Mouse (Mus musculus): ENCODE data around the gene Tspyl4. TPM values are rescaled to one million over a fixed set of nuclear protein-coding genes. Genes with fewer than 3 reads are reported as not detected.
"Not testable (repeated sequence)": the region's sequence is repeated elsewhere in the genome, so short reads cannot be mapped to it uniquely, and the experiment has no call there.

Gene Tspyl4
- 24.5 and 25.7 TPM in 2 replicates for polyA plus RNA-seq (2016; fragmentation: Nextera tagmentation; extraction: Ambion mirVana)

DNA sequence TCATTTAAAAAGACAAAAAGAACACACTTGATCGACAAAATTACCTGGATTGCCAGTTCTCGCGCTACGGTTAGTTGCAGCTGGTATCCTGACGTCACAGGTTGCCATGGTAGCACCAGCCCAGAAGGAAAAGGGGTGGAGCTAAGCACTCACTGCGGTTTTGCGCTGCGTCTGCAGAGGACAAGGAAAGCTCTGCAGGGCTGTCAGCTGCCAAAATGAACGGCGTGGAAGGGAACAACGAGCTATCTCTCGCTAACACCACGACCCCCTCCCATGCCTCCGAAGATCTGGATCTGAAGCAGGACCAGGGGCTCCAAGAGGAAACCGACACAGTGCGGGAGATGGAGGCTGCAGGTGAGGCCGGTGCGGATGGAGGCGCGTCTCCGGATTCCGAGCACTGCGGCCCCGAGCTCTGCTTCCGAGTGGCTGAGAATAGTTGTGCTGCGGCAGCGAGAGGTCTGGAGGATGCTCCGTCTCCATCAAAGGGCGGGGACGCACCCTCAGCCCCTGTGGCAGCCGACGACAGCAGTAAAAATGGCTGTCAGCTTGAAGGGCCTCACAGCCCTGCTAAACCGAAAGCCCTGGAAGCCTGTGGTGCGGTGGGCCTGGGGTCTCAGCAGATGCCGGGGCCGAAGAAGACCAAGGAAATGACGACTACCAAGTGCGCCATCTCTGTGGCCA is at the start of gene Tspyl4:
Tspyl4 (plus strand) TSS at position 144 of the 681 bp plus-strand sequence.
- peak within 1 kb of the TSS; percentile 87 for H3K27ac ChIP-seq
- under 1% methylated on average over 38 of the region's 38 CpGs for WGBS
- H3K9me3 ChIP-seq, result no peaks in the 10 kb centered on the region
- H3K36me3 ChIP-seq, result peaks cover 3% of the 10 kb centered on the region; the same call in 1 of the 2 replicates
- peak within 1 kb of the TSS; percentile 71 for H3K9ac ChIP-seq (replicated peaks)
- H3K4me1 ChIP-seq (replicated peaks), result peaks cover 30% of the 10 kb centered on the region
- ATAC-seq (ENCODE audit: insufficient number of reproducible peaks, insufficient read depth, low FRiP score, low TSS enrichment, low read depth), result peak; percentile 98
- no peaks in the 10 kb centered on the region for H3K27me3 ChIP-seq
- peak within 1 kb of the TSS; percentile 72 for H3K4me3 ChIP-seq (replicated peaks)
- peak within 1 kb of the TSS; percentile 80 for H3K4me2 ChIP-seq

DNA sequence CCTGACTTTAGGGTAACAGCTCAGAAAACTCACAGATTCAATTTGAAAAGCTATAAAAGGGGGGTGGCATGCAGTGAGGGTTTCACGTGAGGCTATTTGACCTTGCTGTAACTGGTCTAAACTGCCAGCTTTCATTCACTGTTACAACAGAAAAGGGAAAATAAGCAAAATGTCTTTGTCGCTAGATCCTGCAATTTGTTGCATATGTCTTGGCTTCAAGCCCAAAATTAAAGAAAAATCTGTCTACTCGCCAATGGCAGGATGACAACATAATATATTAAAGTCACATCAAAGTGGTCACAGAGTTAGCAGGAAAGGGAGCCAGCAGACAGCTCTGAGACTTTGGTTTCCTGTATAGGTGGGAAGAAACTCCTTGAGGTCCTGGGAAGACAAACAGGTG is 49.5 kb upstream of the Tspyl4 start:
- WGBS, result 45% methylated on average over 3 of the region's 3 CpGs
- Histone ChIP-seq H3K9ac (replicated peaks) (no peak overlapping the region), H3K4me2 (no peak overlapping the region), H3K4me3 (replicated peaks) (no peak overlapping the region), H3K27me3 (no peaks in the 10 kb centered on the region), H3K36me3 (no peaks in the 10 kb centered on the region), H3K4me1 (replicated peaks) (no peaks in the 10 kb centered on the region), H3K9me3 (no peaks in the 10 kb centered on the region), H3K27ac (no peak overlapping the region)
- ATAC-seq (ENCODE audit: insufficient number of reproducible peaks, insufficient read depth, low FRiP score, low TSS enrichment, low read depth), result no peak

DNA sequence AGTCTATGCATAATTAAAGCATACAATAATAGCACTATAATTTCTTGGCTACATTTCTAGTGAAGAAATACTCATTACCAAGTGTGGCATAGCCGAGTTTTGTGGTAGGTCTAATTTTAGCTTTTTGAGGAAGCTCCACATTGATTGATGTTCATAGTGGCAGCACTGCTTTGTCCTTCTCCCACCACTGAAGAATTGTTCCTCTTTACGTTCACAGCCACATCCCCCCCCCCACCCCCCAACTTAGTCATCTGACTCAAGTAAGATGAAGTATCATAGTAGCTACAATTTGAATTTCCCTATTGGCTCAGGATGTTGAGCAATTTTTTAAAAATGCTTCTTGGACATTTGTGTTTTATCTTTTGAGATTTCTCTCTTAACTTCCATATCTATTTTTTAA is 47.6 kb upstream of the Tspyl4 start:
- Histone ChIP-seq H3K4me2 (no peak overlapping the region), H3K9ac (replicated peaks) (no peak overlapping the region), H3K27me3 (no peaks in the 10 kb centered on the region), H3K4me1 (replicated peaks) (no peaks in the 10 kb centered on the region), H3K9me3 (no peaks in the 10 kb centered on the region), H3K4me3 (replicated peaks) (no peak overlapping the region), H3K27ac (no peak overlapping the region), H3K36me3 (no peaks in the 10 kb centered on the region)
- WGBS, result 65% methylated on average over 2 of the region's 2 CpGs
- ATAC-seq (ENCODE audit: insufficient number of reproducible peaks, insufficient read depth, low FRiP score, low TSS enrichment, low read depth), result no peak

DNA sequence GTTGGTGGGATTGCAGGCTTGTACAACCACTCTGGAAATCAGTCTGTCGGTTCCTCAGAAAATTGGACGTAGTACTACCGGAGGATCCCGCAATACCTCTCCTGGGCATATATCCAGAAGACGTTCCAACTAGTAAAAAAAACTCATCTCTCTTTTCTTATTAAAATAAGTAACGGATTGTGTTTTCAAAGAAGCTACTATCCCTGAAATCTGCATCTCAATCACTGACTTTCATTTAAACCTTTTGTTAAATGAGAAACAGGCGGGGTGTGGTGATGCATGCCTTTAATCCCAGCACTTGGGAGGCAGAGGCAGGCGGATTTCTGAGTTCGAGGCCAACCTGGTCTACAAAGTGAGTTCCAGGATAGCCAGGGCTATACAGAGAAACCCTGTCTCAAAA is 44.4 kb upstream of the Tspyl4 start:
- not testable (repeated sequence) for H3K27me3 ChIP-seq; ATAC-seq (ENCODE audit: insufficient number of reproducible peaks, insufficient read depth, low FRiP score, low TSS enrichment, low read depth); H3K9ac ChIP-seq (replicated peaks); H3K4me3 ChIP-seq (replicated peaks); H3K27ac ChIP-seq; H3K9me3 ChIP-seq; H3K4me2 ChIP-seq; H3K36me3 ChIP-seq; H3K4me1 ChIP-seq (replicated peaks)
- 94% methylated on average over 9 of the region's 9 CpGs for WGBS

DNA sequence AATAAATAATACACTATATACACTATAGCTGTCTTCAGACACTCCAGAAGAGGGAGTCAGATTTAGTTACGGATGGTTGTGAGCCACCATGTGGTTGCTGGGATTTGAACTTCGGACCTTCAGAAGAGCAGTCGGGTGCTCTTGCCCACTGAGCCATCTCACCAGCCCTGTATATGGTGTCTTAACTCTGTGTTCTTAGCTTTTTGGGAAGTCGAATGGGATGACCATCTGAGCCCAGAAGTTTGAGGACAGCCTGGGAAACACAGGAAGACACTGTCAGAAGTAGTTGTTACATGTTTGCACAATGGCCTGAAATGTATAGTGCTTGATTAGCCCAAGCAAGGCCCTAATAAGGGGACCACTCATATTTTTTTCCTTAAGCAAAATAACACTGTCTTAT is 32.1 kb upstream of the Tspyl4 start:
- no peaks in the 10 kb centered on the region for H3K36me3 ChIP-seq
- ATAC-seq (ENCODE audit: insufficient number of reproducible peaks, insufficient read depth, low FRiP score, low TSS enrichment, low read depth), result no peak
- H3K27ac ChIP-seq, result no peak overlapping the region
- no peaks in the 10 kb centered on the region for H3K4me1 ChIP-seq (replicated peaks)
- no peak overlapping the region for H3K4me2 ChIP-seq
- no peak overlapping the region for H3K4me3 ChIP-seq (replicated peaks)
- no peaks in the 10 kb centered on the region for H3K9me3 ChIP-seq
- no peaks in the 10 kb centered on the region for H3K27me3 ChIP-seq
- WGBS, result 84% methylated on average over 4 of the region's 4 CpGs
- H3K9ac ChIP-seq (replicated peaks), result no peak overlapping the region

DNA sequence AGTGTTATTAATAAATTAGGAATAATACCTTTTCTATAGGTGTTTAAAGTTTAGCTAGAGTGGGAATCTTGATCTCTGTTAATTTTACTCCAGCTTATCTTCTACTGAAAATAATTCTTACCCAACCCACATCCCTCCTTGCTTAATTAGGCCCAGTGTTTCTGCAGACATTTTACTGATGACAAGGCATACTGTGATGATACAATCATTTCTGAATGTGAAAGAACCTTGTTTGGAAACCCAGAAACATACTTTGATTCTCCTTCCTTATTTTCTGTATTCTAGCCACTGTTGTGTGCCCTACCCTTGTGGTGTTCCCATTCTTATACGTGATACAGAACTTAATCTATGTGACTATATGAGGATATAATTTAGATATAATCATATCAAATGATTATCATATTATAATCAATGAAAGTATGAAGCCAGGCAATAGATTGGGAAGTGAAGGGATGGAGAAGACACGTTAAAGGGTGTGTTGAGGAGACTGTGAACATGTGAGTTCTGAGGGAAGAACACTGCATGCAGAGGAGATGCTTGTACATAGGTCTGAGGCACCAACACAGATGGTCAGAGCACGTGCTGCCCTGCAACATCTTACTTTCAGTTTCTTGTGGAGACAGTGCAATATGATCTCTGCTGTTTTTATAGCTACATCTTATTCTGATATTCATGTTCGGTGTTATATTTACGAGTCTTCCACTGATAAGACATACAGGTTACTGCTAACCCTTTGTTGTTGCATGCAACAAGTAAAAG is 29.8 kb upstream of the Tspyl4 start:
- no peak overlapping the region for H3K4me3 ChIP-seq (replicated peaks)
- WGBS, result 74% methylated on average over 5 of the region's 5 CpGs
- H3K27me3 ChIP-seq, result no peaks in the 10 kb centered on the region
- H3K27ac ChIP-seq, result no peak overlapping the region
- no peaks in the 10 kb centered on the region for H3K36me3 ChIP-seq
- H3K4me1 ChIP-seq (replicated peaks), result no peaks in the 10 kb centered on the region
- H3K9me3 ChIP-seq, result no peaks in the 10 kb centered on the region
- no peak for ATAC-seq (ENCODE audit: insufficient number of reproducible peaks, insufficient read depth, low FRiP score, low TSS enrichment, low read depth)
- no peak overlapping the region for H3K9ac ChIP-seq (replicated peaks)
- H3K4me2 ChIP-seq, result no peak overlapping the region

DNA sequence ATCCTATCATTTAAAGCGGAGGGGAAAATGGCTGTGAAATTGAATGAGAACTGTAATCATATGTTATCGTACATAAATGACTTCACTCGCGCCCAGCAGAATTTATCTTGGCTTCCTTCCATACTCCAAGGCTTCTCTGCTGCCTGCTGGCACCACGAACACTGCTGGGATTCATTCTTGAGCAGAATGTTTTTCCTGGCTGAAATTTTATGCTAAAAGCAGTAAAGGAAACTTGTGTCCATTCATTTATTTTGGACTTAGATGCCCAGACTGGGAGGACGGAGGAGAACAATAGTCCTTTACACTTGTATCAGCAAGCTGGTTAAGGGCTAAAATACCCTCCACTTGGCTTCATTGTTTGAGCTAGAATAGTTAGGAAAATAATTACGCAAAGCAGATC is 25.6 kb upstream of the Tspyl4 start:
- Histone ChIP-seq H3K27ac (no peak overlapping the region), H3K9ac (replicated peaks) (no peak overlapping the region), H3K9me3 (no peaks in the 10 kb centered on the region), H3K4me1 (replicated peaks) (no peaks in the 10 kb centered on the region), H3K27me3 (no peaks in the 10 kb centered on the region), H3K4me2 (no peak overlapping the region), H3K4me3 (replicated peaks) (no peak overlapping the region), H3K36me3 (no peaks in the 10 kb centered on the region)
- ATAC-seq (ENCODE audit: insufficient number of reproducible peaks, insufficient read depth, low FRiP score, low TSS enrichment, low read depth), result no peak
- 69% methylated on average over 7 of the region's 7 CpGs for WGBS

DNA sequence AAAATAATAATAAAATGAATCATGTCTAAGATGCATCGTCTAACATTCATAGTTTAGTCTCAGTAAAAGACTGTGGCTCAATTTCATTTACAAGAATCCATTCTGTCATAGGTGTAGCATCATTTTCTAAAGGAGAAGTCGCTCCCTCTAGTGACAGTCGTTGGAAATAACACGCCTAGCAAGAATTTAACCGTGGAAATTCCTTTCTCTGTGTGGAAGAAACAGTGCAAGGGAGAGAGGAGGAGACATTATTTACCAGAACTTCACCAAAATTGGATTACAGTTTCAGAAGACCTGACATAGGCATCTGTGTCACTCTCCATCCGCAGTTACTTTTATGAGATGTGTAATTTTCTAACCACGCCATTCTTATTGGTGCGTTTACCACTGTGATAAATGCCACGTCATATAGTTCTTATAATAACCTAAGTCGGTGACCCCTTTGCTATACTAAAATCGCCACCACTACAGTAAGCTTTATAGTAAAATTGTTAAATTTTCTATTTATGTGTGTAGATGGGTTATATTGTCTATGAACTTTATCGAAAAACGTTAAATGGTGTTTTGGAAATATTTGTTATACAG is 16.6 kb upstream of the Tspyl4 start:
- H3K4me2 ChIP-seq, result peak overlapping the region; percentile 90
- ATAC-seq (ENCODE audit: insufficient number of reproducible peaks, insufficient read depth, low FRiP score, low TSS enrichment, low read depth), result no peak
- peak overlapping the region; percentile 15; the same call in 1 of the 2 replicates for H3K4me3 ChIP-seq (replicated peaks)

DNA sequence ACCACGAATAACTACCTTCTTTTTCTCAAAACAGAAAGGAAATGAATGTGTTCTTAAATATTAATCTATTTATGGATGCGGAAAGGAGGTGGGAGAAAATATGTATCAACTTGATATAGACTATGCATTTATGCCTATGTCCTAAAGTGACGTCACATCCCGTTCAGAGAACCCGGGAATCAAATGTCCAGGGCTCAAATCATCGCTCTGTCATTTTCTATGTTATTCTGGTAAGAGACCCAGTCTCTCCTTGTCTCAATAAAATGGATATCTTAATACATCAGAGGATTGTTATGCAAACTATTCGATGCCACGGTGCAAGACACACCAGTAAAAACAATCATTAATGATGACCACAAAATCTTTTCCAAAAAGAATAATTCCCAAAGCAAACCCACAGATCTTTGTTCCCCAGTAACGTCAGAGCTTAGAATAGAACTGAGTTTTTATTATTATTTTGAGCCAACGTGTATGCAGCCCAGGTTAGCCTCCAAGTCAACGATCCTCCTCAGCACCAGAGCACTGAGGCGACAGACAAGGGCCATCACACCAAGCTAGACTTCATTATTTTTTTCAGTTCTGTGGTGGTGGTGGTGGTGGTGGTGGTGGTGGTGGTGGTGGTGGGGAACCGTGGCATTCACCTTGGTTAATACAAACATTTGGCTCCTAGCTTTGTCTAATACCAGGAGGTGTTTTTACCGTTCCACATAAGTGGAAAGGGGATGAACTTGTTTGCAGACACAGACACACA is 15.9 kb upstream of the Tspyl4 start:
- H3K9me3 ChIP-seq, result no peaks in the 10 kb centered on the region
- no peaks in the 10 kb centered on the region for H3K36me3 ChIP-seq
- 0 out of 2 replicates have a peak overlapping the region, but pooled peaks have one; percentile 62 for H3K27ac ChIP-seq
- peak overlapping the region; percentile 95 for H3K4me3 ChIP-seq (replicated peaks)
- peak overlapping the region; percentile 94 for H3K9ac ChIP-seq (replicated peaks)
- WGBS, result 22% methylated on average over 14 of the region's 14 CpGs
- ATAC-seq (ENCODE audit: insufficient number of reproducible peaks, insufficient read depth, low FRiP score, low TSS enrichment, low read depth), result peak; percentile 54
- peaks cover 12% of the 10 kb centered on the region for H3K4me1 ChIP-seq (replicated peaks)
- H3K27me3 ChIP-seq, result no peaks in the 10 kb centered on the region
- H3K4me2 ChIP-seq, result peak overlapping the region; percentile 90

More for the DNA sequence above, 16.6 kb upstream of the Tspyl4 start:
- Histone ChIP-seq H3K27me3 (no peaks in the 10 kb centered on the region), H3K4me1 (replicated peaks) (peaks cover 12% of the 10 kb centered on the region), H3K27ac (no peak overlapping the region), H3K9me3 (no peaks in the 10 kb centered on the region), H3K9ac (replicated peaks) (no peak overlapping the region), H3K36me3 (no peaks in the 10 kb centered on the region)
- WGBS, result 29% methylated on average over 13 of the region's 13 CpGs

DNA sequence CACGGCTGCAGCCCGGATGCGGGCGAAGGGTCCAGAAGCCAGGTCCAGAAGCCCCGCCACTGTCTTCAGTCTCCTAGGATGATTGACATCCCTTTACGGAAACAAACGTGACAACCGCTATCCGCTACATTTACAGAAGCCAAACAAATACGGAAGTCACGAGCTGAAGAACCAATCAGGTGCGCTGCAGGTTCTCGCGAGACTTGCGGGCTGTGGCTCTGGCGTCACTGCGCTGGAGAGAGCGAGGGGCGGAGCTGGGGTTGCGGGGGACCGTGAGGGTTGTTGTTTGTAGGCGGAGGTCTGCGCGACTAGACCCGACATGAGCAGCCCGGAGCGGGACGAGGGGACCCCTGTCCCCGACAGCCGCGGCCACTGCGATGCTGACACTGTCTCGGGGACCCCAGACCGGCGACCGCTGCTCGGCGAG is 15.3 kb upstream of the Tspyl4 start, which contains the start of gene Tspyl1:
Tspyl1 (plus strand) TSS at position 229 of the 427 bp plus-strand sequence.
- Histone ChIP-seq H3K27ac (peak within 1 kb of the TSS; percentile 86), H3K36me3 (peaks cover 5% of the 10 kb centered on the region), H3K4me3 (replicated peaks) (peak within 1 kb of the TSS; percentile 95), H3K9ac (replicated peaks) (peak within 1 kb of the TSS; percentile 94), H3K4me2 (peak within 1 kb of the TSS; percentile 90), H3K9me3 (no peaks in the 10 kb centered on the region), H3K27me3 (no peaks in the 10 kb centered on the region), H3K4me1 (replicated peaks) (peaks cover 12% of the 10 kb centered on the region)
- ATAC-seq (ENCODE audit: insufficient number of reproducible peaks, insufficient read depth, low FRiP score, low TSS enrichment, low read depth), result peak; percentile 95
- 1% methylated on average over 38 of the region's 38 CpGs for WGBS

All from limb, embryonic 12.5 days (tissue).